Mouse (Mus musculus) cerebellum, adult 2 months (tissue): Measurements from ENCODE around the gene Vmn2r80. TPM values are rescaled to one million over a fixed set of nuclear protein-coding genes. Genes with fewer than 3 reads are reported as not detected.

Experiments used
- DNase-seq, 2 experiments: peaks; one replicate each; pipeline ENCODE4 v3.0.0; 2021
- H3K27ac ChIP-seq: fragments of 200-500 bp; 2 replicates; pipeline ENCODE4 v1.5.1; 2012; ENCODE audit warnings: low read length, control low read depth, inconsistent platforms; ENCODE audit not compliant: insufficient read depth
- H3K27me3 ChIP-seq: fragments of 200-500 bp; 2 replicates; pipeline ENCODE4 v1.6.1; 2012; ENCODE audit warnings: inconsistent platforms, mild to moderate bottlenecking, low read length, moderate library complexity; ENCODE audit not compliant: control insufficient read depth, insufficient read depth
- H3K4me1 ChIP-seq: fragments of 200-500 bp; 2 replicates; pipeline ENCODE4 v1.6.1; 2011; ENCODE audit warnings: low read length; ENCODE audit not compliant: control insufficient read depth, insufficient read depth
- H3K4me3 ChIP-seq: fragments of 200-500 bp; replicated peaks from 2 replicates; pipeline ENCODE3; 2011; ENCODE audit warnings: mild to moderate bottlenecking, low read depth, low read length, control low read depth; ENCODE audit not compliant: insufficient read depth
- CTCF ChIP-seq: fragments of 200-500 bp; IDR thresholded peaks from 2 replicates; pipeline ENCODE4 v1.5.1; 2011; ENCODE audit warnings: low read depth, mild to moderate bottlenecking, control low read depth, low read length, moderate library complexity, borderline replicate concordance; ENCODE audit not compliant: insufficient read depth
- POLR2A ChIP-seq: fragments of 200-500 bp; IDR thresholded peaks from 2 replicates; pipeline ENCODE4 v1.6.1; 2011; ENCODE audit warnings: low read length, control low read depth, borderline replicate concordance; ENCODE audit not compliant: insufficient read depth
- WGBS: fragments of 180-500 bp; shearing (Covaris S2); methylation state at CpG from one replicate; pipeline ENCODE4 v1.1.7; 2018; 5-methylcytosine and 5-hydroxymethylcytosine counted together
- polyA plus RNA-seq: library from polyadenylated mRNA; depleted of rRNA; stranded (reverse); fragments of >200 nt; gene quantifications from 2 replicates; pipeline ENCODE4 v1.2.3, GENCODE M21; 2012; rRNA removed

Vmn2r80 gene
- polyA plus RNA-seq, 1 experiment: not detected

GRCm38 (mm10) chr10:79220432-79220831, 71.9 kb downstream of the Vmn2r80 start:
- Histone ChIP-seq H3K4me3 (no peak overlapping the region), H3K27ac (no peak overlapping the region), H3K27me3 (no peaks in the 10 kb centered on the region), H3K4me1 (no peaks in the 10 kb centered on the region)
- TF ChIP-seq CTCF (no peak), POLR2A (no peak)
- no peak for DNase-seq

GRCm38 (mm10) chr10:79221606-79222005, 73.0 kb downstream of the Vmn2r80 start:
- Histone ChIP-seq H3K27me3 (no peaks in the 10 kb centered on the region), H3K4me1 (no peaks in the 10 kb centered on the region), H3K4me3 (no peak overlapping the region), H3K27ac (no peak overlapping the region)
- DNase-seq: no peak
- no peak for TF ChIP-seq POLR2A
- no peak for TF ChIP-seq CTCF

GRCm38 (mm10) chr10:79222214-79222613, 73.6 kb downstream of the Vmn2r80 start:
- Histone ChIP-seq H3K4me3 (no peak overlapping the region), H3K27ac (no peak overlapping the region), H3K4me1 (no peaks in the 10 kb centered on the region), H3K27me3 (no peaks in the 10 kb centered on the region)
- WGBS: 77% methylated on average over 7 of the region's 7 CpGs
- no peak for TF ChIP-seq POLR2A
- no peak for DNase-seq

Other genes with a start within 250 kb of the Vmn2r80 start
- gene Olfr1354, start 235.6 kb upstream of the Vmn2r80 start, polyA plus RNA-seq: not detected in 2 replicates
- gene Olfr8, start 198.1 kb upstream of the Vmn2r80 start, polyA plus RNA-seq: not detected in 2 replicates
- gene Olfr1353, start 185.5 kb upstream of the Vmn2r80 start, polyA plus RNA-seq: not detected in 2 replicates
- not detected in 2 replicates for gene Olfr1352, start 167.7 kb upstream of the Vmn2r80 start, polyA plus RNA-seq
- gene Olfr1351, start 136.3 kb upstream of the Vmn2r80 start, polyA plus RNA-seq: not detected in 2 replicates
- not detected in 2 replicates for gene Olfr57, start 120.0 kb upstream of the Vmn2r80 start, polyA plus RNA-seq
- 13.5 and 14.4 TPM in 2 replicates for gene 2610008E11Rik, start 51.2 kb upstream of the Vmn2r80 start, polyA plus RNA-seq
- gene Vmn2r81, start 98.9 kb downstream of the Vmn2r80 start, polyA plus RNA-seq: not detected in 2 replicates
- gene Vmn2r82, start 207.8 kb downstream of the Vmn2r80 start, polyA plus RNA-seq: not detected in 2 replicates